Mouse (Mus musculus): ENCODE results near the gene Chtf18. TPM values are rescaled to one million over a fixed set of nuclear protein-coding genes. Genes with fewer than 3 reads are reported as not detected.

Chtf18 gene
- total RNA-seq, 2 experiments from 2014 or later: 16.2 to 17.7 TPM

Small RNAs within 50 kb of the gene (microRNA-seq; reads per million reads assigned to microRNA genes)
- gene Gm25083: not detected

Other genes with a start within 250 kb of the Chtf18 start
- gene Sstr5, start 230.1 kb downstream of the Chtf18 start, total RNA-seq (2021): under 1 TPM; 0.14 to 0.22 TPM
- gene Sox8, start 156.7 kb downstream of the Chtf18 start, total RNA-seq (2021): 1 to 10 TPM; 2.4 TPM
- gene Lmf1, start 148.3 kb downstream of the Chtf18 start, total RNA-seq (2021): 10 to 100 TPM; 32.4 to 34.3 TPM
- gene Gng13, start 10.2 kb downstream of the Chtf18 start, total RNA-seq (2021): 1 to 10 TPM in 1 of 2 experiments, not detected in 1; 1.8 TPM
- 10 to 100 TPM; 16.6 to 18.2 TPM for gene Rpusd1, start 251 bp upstream of the Chtf18 start, total RNA-seq (2021)
- not detected for gene Mslnl, start 8.6 kb upstream of the Chtf18 start, total RNA-seq (2021)
- gene Msln, start 27.0 kb upstream of the Chtf18 start, total RNA-seq (2021): 10 to 100 TPM; 16.3 to 19.1 TPM
- 10 to 100 TPM; 39.5 to 40.8 TPM for gene Narfl, start 46.4 kb upstream of the Chtf18 start, total RNA-seq (2021)
- gene Haghl, start 58.3 kb upstream of the Chtf18 start, total RNA-seq (2021): 10 to 100 TPM; 51.4 to 53.4 TPM
- gene Ccdc78, start 59.2 kb upstream of the Chtf18 start, total RNA-seq (2021): under 1 TPM in 1 of 2 experiments, not detected in 1; 0.22 TPM
- 10 to 100 TPM; 89.1 to 93.5 TPM for gene Fam173a, start 65.5 kb upstream of the Chtf18 start, total RNA-seq (2021)
- gene AC134908.4, start 68.2 kb upstream of the Chtf18 start, total RNA-seq (2021): not detected
- 10 to 100 TPM; 71.1 to 74.5 TPM for gene Metrn, start 69.7 kb upstream of the Chtf18 start, total RNA-seq (2021)
- gene Fbxl16, start 81.7 kb upstream of the Chtf18 start, total RNA-seq (2021): 10 to 100 TPM; 24.8 to 26.9 TPM
- gene Wdr24, start 96.2 kb upstream of the Chtf18 start, total RNA-seq (2021): 10 to 100 TPM; 27.8 to 31.0 TPM
- gene Jmjd8, start 101.4 kb upstream of the Chtf18 start, total RNA-seq (2021): 10 to 100 TPM; 72.9 to 81.8 TPM
- gene Stub1, start 106.0 kb upstream of the Chtf18 start, total RNA-seq (2021): 100 to 1,000 TPM; 210 to 213 TPM
- gene Rhbdl1, start 109.9 kb upstream of the Chtf18 start, total RNA-seq (2021): 10 to 100 TPM; 19.3 to 21.4 TPM
- gene Gm20683, start 114.3 kb upstream of the Chtf18 start, total RNA-seq (2021): 10 to 100 TPM; 13.2 to 15.5 TPM
- gene Rhot2, start 117.4 kb upstream of the Chtf18 start, total RNA-seq (2021): 10 to 100 TPM; 89.6 to 95.0 TPM
- gene Wdr90, start 134.1 kb upstream of the Chtf18 start, total RNA-seq (2021): 10 to 100 TPM; 53.1 to 58.9 TPM
- gene Mcrip2, start 141.3 kb upstream of the Chtf18 start, total RNA-seq (2021): 100 to 1,000 TPM; 193 to 209 TPM
- gene Mettl26, start 147.7 kb upstream of the Chtf18 start, total RNA-seq (2021): 10 to 100 TPM; 80.4 to 81.3 TPM
- gene Wfikkn1, start 153.4 kb upstream of the Chtf18 start, total RNA-seq (2021): 1 to 10 TPM; 5.1 to 5.2 TPM
- 10 to 100 TPM; 36.4 to 38.1 TPM for gene Rab40c, start 192.3 kb upstream of the Chtf18 start, total RNA-seq (2021)
- gene Pigq, start 217.5 kb upstream of the Chtf18 start, total RNA-seq (2021): 100 to 1,000 TPM in 1 of 2 experiments, 10 to 100 TPM in 1; 97.7 to 115 TPM
- 1 to 10 TPM in 1 of 2 experiments, under 1 TPM in 1; 0.54 to 1.5 TPM for gene Nhlrc4, start 217.5 kb upstream of the Chtf18 start, total RNA-seq (2021)
- gene A930017K11Rik, start 225.1 kb upstream of the Chtf18 start, total RNA-seq (2021): 1 to 10 TPM in 1 of 2 experiments, not detected in 1; 1.1 TPM

Measured in adrenal gland, postnatal 4 days (tissue).